Mouse (Mus musculus): Measurements from ENCODE around the gene Fam172a. TPM values are rescaled to one million over a fixed set of nuclear protein-coding genes. Genes with fewer than 3 reads are reported as not detected.

The Fam172a gene
- polyA plus RNA-seq, 1 experiment, result 5.3 TPM

GRCm38 (mm10) chr13:78121991-78122390 lies 420.2 kb downstream of the Fam172a start:
- no peaks in the 10 kb centered on the region for H3K27me3 ChIP-seq (replicated peaks; ENCODE audit: control insufficient read depth, insufficient read depth, low read length)
- H3K4me3 ChIP-seq (ENCODE audit: insufficient read depth, low read depth, low read length), result no peak overlapping the region
- TF ChIP-seq POLR2A (IDR thresholded peaks at IDR 0.05; ENCODE audit: low read depth, low read length) (no peak), CTCF (conservative IDR thresholded peaks at IDR 0.05; ENCODE audit: insufficient read depth, insufficient read length, low read depth, low read length) (no peak)
- 94% methylated on average over 7 of the region's 7 CpGs for WGBS
- no peak overlapping the region for H3K27ac ChIP-seq (ENCODE audit: insufficient read depth, low read depth, low read length)
- no peak for DNase-seq
- H3K36me3 ChIP-seq (ENCODE audit: control insufficient read depth, insufficient read depth, low read length), result no peaks in the 10 kb centered on the region
- H3K4me1 ChIP-seq (ENCODE audit: control insufficient read depth, insufficient read depth, low read length), result no peaks in the 10 kb centered on the region

- H3K36me3 ChIP-seq (ENCODE audit: control insufficient read depth, insufficient read depth, low read length), result no peaks in the 10 kb centered on the region
- TF ChIP-seq POLR2A (IDR thresholded peaks at IDR 0.05; ENCODE audit: low read depth, low read length), result no peak
- no peak for TF ChIP-seq CTCF (conservative IDR thresholded peaks at IDR 0.05; ENCODE audit: insufficient read depth, insufficient read length, low read depth, low read length)
- no peak overlapping the region for H3K4me3 ChIP-seq (ENCODE audit: insufficient read depth, low read depth, low read length)
- WGBS, result 95% methylated on average over 4 of the region's 4 CpGs
- no peak for DNase-seq
- no peaks in the 10 kb centered on the region for H3K27me3 ChIP-seq (replicated peaks; ENCODE audit: control insufficient read depth, insufficient read depth, low read length)
- no peak overlapping the region for H3K27ac ChIP-seq (ENCODE audit: insufficient read depth, low read depth, low read length)
- H3K4me1 ChIP-seq (ENCODE audit: control insufficient read depth, insufficient read depth, low read length), result no peaks in the 10 kb centered on the region
These were observed 422.1 kb downstream of the Fam172a start for GRCm38 (mm10) chr13:78123911-78124426.

GRCm38 (mm10) chr13:78157465-78157864 lies 455.6 kb downstream of the Fam172a start:
- H3K36me3 ChIP-seq (ENCODE audit: control insufficient read depth, insufficient read depth, low read length), result no peaks in the 10 kb centered on the region
- H3K4me3 ChIP-seq (ENCODE audit: insufficient read depth, low read depth, low read length), result no peak overlapping the region
- H3K27ac ChIP-seq (ENCODE audit: insufficient read depth, low read depth, low read length), result no peak overlapping the region
- H3K27me3 ChIP-seq (replicated peaks; ENCODE audit: control insufficient read depth, insufficient read depth, low read length), result no peaks in the 10 kb centered on the region
- DNase-seq, result no peak
- WGBS, result 87% methylated on average over 5 of the region's 5 CpGs
- TF ChIP-seq POLR2A (IDR thresholded peaks at IDR 0.05; ENCODE audit: low read depth, low read length) (no peak), CTCF (conservative IDR thresholded peaks at IDR 0.05; ENCODE audit: insufficient read depth, insufficient read length, low read depth, low read length) (no peak)
- H3K4me1 ChIP-seq (ENCODE audit: control insufficient read depth, insufficient read depth, low read length), result no peaks in the 10 kb centered on the region

- H3K4me3 ChIP-seq (ENCODE audit: insufficient read depth, low read depth, low read length), result no peak overlapping the region
- WGBS, result 57% methylated on average over 2 of the region's 2 CpGs
- no peak for DNase-seq
- no peak overlapping the region for H3K27ac ChIP-seq (ENCODE audit: insufficient read depth, low read depth, low read length)
- TF ChIP-seq POLR2A (IDR thresholded peaks at IDR 0.05; ENCODE audit: low read depth, low read length) (no peak), CTCF (conservative IDR thresholded peaks at IDR 0.05; ENCODE audit: insufficient read depth, insufficient read length, low read depth, low read length) (no peak)
- H3K27me3 ChIP-seq (replicated peaks; ENCODE audit: control insufficient read depth, insufficient read depth, low read length), result no peaks in the 10 kb centered on the region; the same call in 1 of the 2 replicates
- H3K4me1 ChIP-seq (ENCODE audit: control insufficient read depth, insufficient read depth, low read length), result no peaks in the 10 kb centered on the region
- H3K36me3 ChIP-seq (ENCODE audit: control insufficient read depth, insufficient read depth, low read length), result no peaks in the 10 kb centered on the region
These were observed 460.3 kb downstream of the Fam172a start for GRCm38 (mm10) chr13:78162149-78162548.

- peak; percentile 69 for DNase-seq
- H3K4me3 ChIP-seq (ENCODE audit: insufficient read depth, low read depth, low read length), result peak overlapping the region; percentile 61
- 1% methylated on average over 85 of the region's 86 CpGs for WGBS
- no peaks in the 10 kb centered on the region for H3K36me3 ChIP-seq (ENCODE audit: control insufficient read depth, insufficient read depth, low read length)
- TF ChIP-seq POLR2A (IDR thresholded peaks at IDR 0.05; ENCODE audit: low read depth, low read length) (no peak), CTCF (conservative IDR thresholded peaks at IDR 0.05; ENCODE audit: insufficient read depth, insufficient read length, low read depth, low read length) (peak; percentile 26; the same call in 1 of the 2 replicates)
- no peaks in the 10 kb centered on the region; the same call in none of the 2 replicates for H3K27me3 ChIP-seq (replicated peaks; ENCODE audit: control insufficient read depth, insufficient read depth, low read length)
- no peaks in the 10 kb centered on the region for H3K4me1 ChIP-seq (ENCODE audit: control insufficient read depth, insufficient read depth, low read length)
- H3K27ac ChIP-seq (ENCODE audit: insufficient read depth, low read depth, low read length), result no peak overlapping the region
These were observed 461.5 kb downstream of the Fam172a start for GRCm38 (mm10) chr13:78163087-78163958.

- H3K4me1 ChIP-seq (ENCODE audit: control insufficient read depth, insufficient read depth, low read length), result no peaks in the 10 kb centered on the region
- no peak for DNase-seq
- no peak for TF ChIP-seq POLR2A (IDR thresholded peaks at IDR 0.05; ENCODE audit: low read depth, low read length)
- TF ChIP-seq CTCF (conservative IDR thresholded peaks at IDR 0.05; ENCODE audit: insufficient read depth, insufficient read length, low read depth, low read length), result no peak
- H3K36me3 ChIP-seq (ENCODE audit: control insufficient read depth, insufficient read depth, low read length), result no peaks in the 10 kb centered on the region
- H3K4me3 ChIP-seq (ENCODE audit: insufficient read depth, low read depth, low read length), result no peak overlapping the region
- no peaks in the 10 kb centered on the region; the same call in none of the 2 replicates for H3K27me3 ChIP-seq (replicated peaks; ENCODE audit: control insufficient read depth, insufficient read depth, low read length)
- no peak overlapping the region for H3K27ac ChIP-seq (ENCODE audit: insufficient read depth, low read depth, low read length)
These were observed 463.1 kb downstream of the Fam172a start for GRCm38 (mm10) chr13:78164941-78165340.

GRCm38 (mm10) chr13:78168166-78168565 lies 466.3 kb downstream of the Fam172a start:
- Histone ChIP-seq H3K4me1 (ENCODE audit: control insufficient read depth, insufficient read depth, low read length) (no peaks in the 10 kb centered on the region), H3K27me3 (replicated peaks; ENCODE audit: control insufficient read depth, insufficient read depth, low read length) (no peaks in the 10 kb centered on the region; the same call in none of the 2 replicates), H3K36me3 (ENCODE audit: control insufficient read depth, insufficient read depth, low read length) (no peaks in the 10 kb centered on the region), H3K4me3 (ENCODE audit: insufficient read depth, low read depth, low read length) (no peak overlapping the region), H3K27ac (ENCODE audit: insufficient read depth, low read depth, low read length) (no peak overlapping the region)
- DNase-seq, result no peak
- 73% methylated on average over 4 of the region's 4 CpGs for WGBS
- TF ChIP-seq POLR2A (IDR thresholded peaks at IDR 0.05; ENCODE audit: low read depth, low read length) (no peak), CTCF (conservative IDR thresholded peaks at IDR 0.05; ENCODE audit: insufficient read depth, insufficient read length, low read depth, low read length) (no peak)
